Mouse (Mus musculus) right cerebral cortex, adult 18-20 months (tissue): ENCODE measurements around the gene 4931428L18Rik.
A peak's percentile ranks its signal among the peaks of the same experiment; 100 is the strongest.

Source experiments
- DNase-seq: peaks from one replicate; pipeline ENCODE4 v3.0.0; 2022; ENCODE audit warnings: mixed read lengths

Gene 4931428L18Rik

GRCm38 (mm10) chr1:31150546-31150945, 71.9 kb downstream of the 4931428L18Rik start:
- no peak for DNase-seq

GRCm38 (mm10) chr1:31149671-31150070, 72.8 kb downstream of the 4931428L18Rik start:
- DNase-seq = peak; percentile 9

- no peak for DNase-seq
Measured at GRCm38 (mm10) chr1:31143571-31143970, 78.9 kb downstream of the 4931428L18Rik start.

- no peak for DNase-seq
Measured at GRCm38 (mm10) chr1:31142288-31143094, 80.0 kb downstream of the 4931428L18Rik start.

GRCm38 (mm10) chr1:31138387-31138786, 84.1 kb downstream of the 4931428L18Rik start:
- DNase-seq = no peak

GRCm38 (mm10) chr1:31113466-31113865, 109.0 kb downstream of the 4931428L18Rik start:
- DNase-seq = no peak

GRCm38 (mm10) chr1:31107961-31108360, 114.5 kb downstream of the 4931428L18Rik start:
- DNase-seq = no peak

- peak; percentile 8 for DNase-seq
Measured at GRCm38 (mm10) chr1:31102863-31103657, 119.4 kb downstream of the 4931428L18Rik start.

GRCm38 (mm10) chr1:31102280-31102679, 120.2 kb downstream of the 4931428L18Rik start:
- no peak for DNase-seq

- no peak for DNase-seq
Measured at GRCm38 (mm10) chr1:31097208-31097607, 125.3 kb downstream of the 4931428L18Rik start.

- DNase-seq = no peak
Measured at GRCm38 (mm10) chr1:31096466-31096793, 126.1 kb downstream of the 4931428L18Rik start.

- DNase-seq = peak; percentile 62
Measured at GRCm38 (mm10) chr1:31095706-31096465, 126.6 kb downstream of the 4931428L18Rik start.

- DNase-seq = no peak
Measured at GRCm38 (mm10) chr1:31094792-31095191, 127.7 kb downstream of the 4931428L18Rik start.

- DNase-seq = no peak
Measured at GRCm38 (mm10) chr1:31093939-31094338, 128.5 kb downstream of the 4931428L18Rik start.

- DNase-seq = no peak
Measured at GRCm38 (mm10) chr1:31088686-31089085, 133.8 kb downstream of the 4931428L18Rik start.

- no peak for DNase-seq
Measured at GRCm38 (mm10) chr1:31072523-31073370, 149.7 kb downstream of the 4931428L18Rik start.

GRCm38 (mm10) chr1:31071209-31071608, 151.3 kb downstream of the 4931428L18Rik start:
- DNase-seq = no peak

GRCm38 (mm10) chr1:31064817-31065740, 157.4 kb downstream of the 4931428L18Rik start:
- peak; percentile 52 for DNase-seq

GRCm38 (mm10) chr1:31059806-31060205, 162.7 kb downstream of the 4931428L18Rik start:
- DNase-seq = no peak

- DNase-seq = no peak
Measured at GRCm38 (mm10) chr1:31058861-31059351, 163.6 kb downstream of the 4931428L18Rik start.

GRCm38 (mm10) chr1:31058196-31058595, 164.3 kb downstream of the 4931428L18Rik start:
- DNase-seq = no peak
